Mouse (Mus musculus): Measurements from ENCODE around the gene Rbfox1. TPM values are rescaled to one million over a fixed set of nuclear protein-coding genes. Genes with fewer than 3 reads are reported as not detected.

Rbfox1 gene
- total RNA-seq, 2 experiments from 2014 or later: 120 to 127 TPM

DNA sequence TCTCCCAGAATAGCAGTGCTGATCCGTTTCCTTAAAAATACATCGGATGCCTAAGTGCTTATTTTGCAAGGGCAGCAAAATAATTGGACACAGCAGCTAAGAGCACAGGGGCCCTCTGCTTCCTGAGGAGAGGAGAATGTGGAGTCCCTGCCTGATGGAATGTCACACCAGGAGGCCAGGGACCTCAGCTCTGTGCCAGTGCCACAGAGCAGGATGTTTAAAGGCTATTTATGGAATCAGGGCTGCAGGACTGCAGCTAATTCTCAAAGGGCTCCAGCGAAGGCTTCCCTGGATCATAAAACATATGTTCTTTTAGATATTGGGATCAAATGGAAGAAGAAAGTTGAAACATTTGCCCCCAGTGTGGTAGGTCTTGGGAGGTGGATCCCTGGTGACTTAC, 201.0 kb downstream of the Rbfox1 start:
- intact Hi-C loops (cut with DNase I; ENCODE audit: low total_unique reads): no loop called here
- no peak for DNase-seq

DNA sequence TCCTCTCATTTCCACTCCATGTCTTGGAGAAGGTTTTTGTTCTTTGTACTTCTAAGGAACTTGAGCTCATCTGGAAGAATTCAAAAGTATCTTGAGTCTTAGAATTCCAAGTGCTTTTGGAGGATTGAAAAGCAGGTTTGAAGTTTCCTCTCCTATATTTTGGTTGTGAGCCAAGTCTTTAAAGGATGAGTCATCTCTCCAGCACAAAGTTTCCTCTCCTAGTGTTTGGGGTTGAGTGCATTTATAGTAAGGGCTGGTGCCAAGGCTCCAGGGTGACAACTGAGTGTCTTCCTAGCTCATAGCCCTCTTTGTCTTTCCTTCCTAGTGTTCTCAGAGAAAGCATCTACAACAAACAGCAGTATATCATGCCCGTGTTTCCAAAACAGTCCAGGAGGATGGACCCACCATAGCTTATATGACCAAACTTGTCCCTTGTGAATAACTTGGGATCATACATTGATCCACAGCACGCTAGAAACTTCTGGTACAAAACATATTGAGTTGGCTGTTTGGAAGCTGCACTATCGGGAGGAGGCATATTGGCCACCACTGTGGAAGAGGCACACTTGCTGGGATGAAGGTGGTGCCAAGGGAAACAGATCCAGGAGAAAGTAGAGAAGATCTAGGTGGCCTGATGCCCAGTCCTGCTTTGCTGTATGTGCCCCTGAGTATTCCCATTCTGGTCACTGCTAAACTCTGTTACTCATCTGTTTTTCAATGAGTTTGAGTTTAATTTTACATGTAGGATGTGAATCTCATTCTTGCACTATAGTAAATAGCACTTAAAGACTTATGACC, 206.4 kb downstream of the Rbfox1 start:
- no peak for DNase-seq
- intact Hi-C loops (cut with DNase I; ENCODE audit: low total_unique reads): no loop called here

GRCm38 (mm10) chr16:6095604-6096372, 210.6 kb downstream of the Rbfox1 start:
- intact Hi-C loops (cut with DNase I; ENCODE audit: low total_unique reads): no loop called here
- DNase-seq: no peak

GRCm38 (mm10) chr16:6097244-6098040, 212.3 kb downstream of the Rbfox1 start:
- intact Hi-C loops (cut with DNase I; ENCODE audit: low total_unique reads): no loop called here
- DNase-seq: no peak

- no peak for DNase-seq
- intact Hi-C loops (cut with DNase I; ENCODE audit: low total_unique reads): no loop called here
Observed at GRCm38 (mm10) chr16:6098116-6098515, 213.0 kb downstream of the Rbfox1 start.

GRCm38 (mm10) chr16:6099598-6099997, 214.4 kb downstream of the Rbfox1 start:
- no peak for DNase-seq
- intact Hi-C loops (cut with DNase I; ENCODE audit: low total_unique reads): no loop called here

DNA sequence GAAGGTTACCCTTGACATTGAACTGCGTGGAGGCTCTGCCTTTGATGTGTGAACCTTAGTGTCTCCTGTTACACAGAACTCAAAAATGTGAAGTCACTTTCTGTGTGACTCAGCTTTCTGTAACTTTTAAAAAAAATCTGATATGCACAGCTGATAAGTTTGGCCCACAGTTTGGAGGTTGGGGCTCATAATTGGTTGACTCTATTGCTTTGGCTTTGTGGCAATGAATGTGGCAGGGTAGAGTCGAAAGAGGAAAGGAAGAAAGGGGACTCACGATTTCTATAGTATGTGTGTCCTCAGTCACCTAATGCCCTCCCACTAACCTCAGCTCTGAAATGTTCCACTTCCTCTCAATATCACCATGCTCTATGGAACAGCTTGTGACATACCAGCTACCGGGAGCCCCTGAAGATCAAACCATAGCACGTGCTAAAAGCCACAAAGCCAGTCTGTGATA, 215.3 kb downstream of the Rbfox1 start:
- intact Hi-C loops (cut with DNase I; ENCODE audit: low total_unique reads): no loop called here
- no peak for DNase-seq

- intact Hi-C loops (cut with DNase I; ENCODE audit: low total_unique reads): no loop called here
- DNase-seq: no peak
Observed at GRCm38 (mm10) chr16:6103713-6104112, 218.6 kb downstream of the Rbfox1 start.

GRCm38 (mm10) chr16:6110121-6110520, 225.0 kb downstream of the Rbfox1 start:
- intact Hi-C loops (cut with DNase I; ENCODE audit: low total_unique reads): no loop called here
- no peak for DNase-seq

DNA sequence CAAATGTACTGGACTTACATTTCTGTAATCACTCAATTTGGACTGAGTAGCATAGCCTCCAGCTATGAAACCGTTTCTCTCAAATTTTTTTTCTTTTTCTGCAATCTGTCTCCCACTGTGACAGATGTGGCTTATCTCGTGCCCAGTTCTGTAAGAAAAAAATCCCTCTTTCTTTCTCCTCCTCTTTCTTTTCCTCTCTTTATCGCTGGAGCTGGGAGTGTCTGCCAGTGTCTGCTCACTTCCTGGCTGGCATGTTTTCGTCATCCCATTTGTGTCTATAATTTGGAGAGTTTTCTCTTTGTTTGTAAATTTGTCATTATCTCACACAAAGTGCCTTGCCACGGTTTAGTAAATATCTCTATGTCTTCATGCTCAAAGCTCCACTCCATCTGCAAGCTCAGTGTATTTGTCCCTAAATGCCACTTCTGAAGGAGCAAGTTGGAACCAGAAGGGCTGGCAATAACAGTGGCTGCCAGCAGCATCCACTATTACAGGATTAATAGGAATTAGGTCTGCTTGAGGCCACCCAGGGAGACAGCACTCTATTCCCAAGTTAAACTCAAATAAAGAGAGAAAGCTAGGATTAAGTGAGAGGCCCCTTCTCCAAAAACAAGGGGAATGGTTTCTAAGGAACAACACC, 228.8 kb downstream of the Rbfox1 start:
- intact Hi-C loops (cut with DNase I; ENCODE audit: low total_unique reads): no loop called here
- DNase-seq: no peak

DNA sequence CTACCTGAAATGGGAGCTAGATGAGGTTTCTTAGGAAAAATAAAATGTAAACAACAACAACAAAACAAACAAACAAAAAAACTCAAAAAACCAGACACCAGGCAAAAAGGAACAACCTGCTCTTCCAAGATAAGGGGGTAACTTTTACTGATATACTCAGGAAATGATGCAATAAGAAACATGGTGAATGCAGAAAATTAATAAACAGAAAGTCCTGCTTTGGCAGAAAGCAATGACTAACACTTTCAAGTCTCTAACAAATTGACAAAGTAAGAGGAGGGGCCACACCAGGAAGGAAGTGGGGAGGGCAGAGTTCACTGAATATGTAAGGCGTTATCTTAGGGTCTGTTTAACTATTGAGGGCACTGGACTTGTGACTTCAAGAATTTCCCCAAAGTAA, 234.3 kb downstream of the Rbfox1 start:
- intact Hi-C loops (cut with DNase I; ENCODE audit: low total_unique reads): no loop called here
- no peak for DNase-seq

GRCm38 (mm10) chr16:6121232-6121631, 236.1 kb downstream of the Rbfox1 start:
- intact Hi-C loops (cut with DNase I; ENCODE audit: low total_unique reads): no loop called here
- DNase-seq: no peak

GRCm38 (mm10) chr16:6122859-6123258, 237.7 kb downstream of the Rbfox1 start:
- DNase-seq: no peak
- intact Hi-C loops (cut with DNase I; ENCODE audit: low total_unique reads): no loop called here

DNA sequence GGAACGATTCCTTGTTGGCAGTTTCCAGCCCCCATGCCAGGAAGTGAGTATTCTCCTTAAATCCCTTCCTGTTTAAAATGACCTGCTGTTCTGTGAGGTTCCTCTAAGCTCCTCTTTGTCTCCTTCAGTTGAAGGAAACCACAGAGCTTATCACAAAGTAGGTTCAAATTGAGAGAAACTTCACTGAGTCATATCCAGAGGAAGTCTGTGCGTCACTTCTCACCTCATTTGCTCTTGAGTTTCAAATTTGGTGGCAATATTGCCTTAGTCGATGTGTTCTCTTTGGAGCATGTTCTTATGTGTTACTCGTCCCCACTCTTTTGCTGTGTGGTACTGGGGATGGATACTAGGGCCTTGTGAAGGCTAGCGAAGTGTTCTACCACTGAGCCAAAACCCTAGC, 243.2 kb downstream of the Rbfox1 start:
- no peak for DNase-seq
- intact Hi-C loops (cut with DNase I; ENCODE audit: low total_unique reads): no loop called here

DNA sequence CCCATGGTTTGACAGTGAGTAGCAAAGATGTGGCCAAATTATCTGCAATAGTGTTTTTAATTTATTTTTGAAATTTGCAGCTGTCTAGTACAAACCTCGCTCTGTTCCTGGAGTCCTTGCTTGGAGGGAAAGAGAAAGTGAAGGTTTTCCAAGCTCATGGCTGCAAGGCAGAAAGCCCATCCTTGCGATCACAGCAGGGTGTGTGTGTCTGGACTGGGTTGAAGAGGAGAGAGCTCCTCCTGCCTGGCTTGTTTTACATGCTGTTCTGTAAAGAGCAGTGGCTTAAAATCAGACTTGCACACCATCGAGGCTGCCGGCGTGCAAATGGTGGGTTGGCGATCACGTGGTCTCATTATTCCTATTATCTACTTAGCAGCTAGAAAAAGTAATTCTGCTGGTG, 249.9 kb downstream of the Rbfox1 start:
- DNase-seq: no peak
- intact Hi-C loops (cut with DNase I; ENCODE audit: low total_unique reads): no loop called here

GRCm38 (mm10) chr16:6139432-6139831, 254.3 kb downstream of the Rbfox1 start:
- DNase-seq: no peak
- intact Hi-C loops (cut with DNase I; ENCODE audit: low total_unique reads): no loop called here

DNA sequence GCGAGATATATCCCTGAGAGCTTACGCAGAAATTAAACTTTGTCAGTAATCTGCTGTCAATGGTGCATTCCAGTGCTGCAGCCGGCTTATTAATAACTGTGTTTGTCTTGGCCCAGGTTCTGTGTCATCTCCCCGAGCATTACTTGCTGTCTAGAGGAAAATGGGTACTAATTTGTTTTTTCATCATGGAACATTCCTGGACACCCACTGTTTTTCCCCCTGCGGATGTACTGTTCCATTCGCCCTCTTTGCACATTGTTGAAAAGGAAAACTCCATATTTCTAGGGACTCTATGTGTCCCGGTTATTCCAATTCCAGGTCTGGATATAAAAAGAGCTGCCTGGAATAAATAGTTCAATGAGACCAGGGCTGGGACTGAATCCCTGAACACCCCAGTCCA, 262.8 kb downstream of the Rbfox1 start:
- no peak for DNase-seq
- intact Hi-C loops (cut with DNase I; ENCODE audit: low total_unique reads): no loop called here

DNA sequence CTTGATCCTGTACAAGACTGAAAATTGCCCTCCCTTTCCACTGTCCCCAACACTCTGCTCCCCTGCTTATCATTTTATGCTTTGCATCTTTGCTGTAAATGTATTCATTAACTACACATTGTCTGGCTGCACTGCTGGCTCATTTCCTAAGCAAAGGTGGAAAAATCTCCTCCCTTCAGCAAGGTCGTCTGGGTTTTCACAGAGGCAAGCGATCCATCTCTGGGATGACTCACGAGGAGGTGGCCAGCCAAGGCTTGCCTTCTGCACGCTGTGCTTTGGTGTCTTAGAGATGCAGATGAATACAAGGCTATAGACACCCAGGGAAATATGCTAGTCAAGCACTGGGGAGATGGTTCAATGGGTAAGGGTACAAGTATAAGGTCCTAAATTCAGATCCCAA, 264.2 kb downstream of the Rbfox1 start:
- DNase-seq: no peak

DNA sequence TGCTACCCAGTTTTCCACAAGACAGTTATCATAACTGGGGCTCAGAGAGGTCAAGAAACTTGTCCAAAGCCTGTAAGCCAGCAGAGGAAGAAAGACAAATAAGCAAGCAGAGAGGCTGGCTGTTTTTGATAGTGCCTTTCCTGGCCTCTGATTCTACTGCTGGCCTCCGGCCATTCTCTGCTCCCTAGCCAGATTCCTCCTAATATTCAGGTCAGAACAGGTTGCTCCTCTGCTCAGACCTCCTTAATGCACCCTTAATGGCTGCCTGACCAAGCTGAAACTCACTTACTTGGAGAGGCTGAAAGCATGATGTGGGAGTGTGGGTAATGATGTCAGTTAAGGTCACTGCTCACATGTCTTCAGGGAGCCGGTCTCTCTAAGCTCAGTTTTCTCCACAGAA, 270.4 kb downstream of the Rbfox1 start:
- no peak for DNase-seq
- intact Hi-C loops (cut with DNase I; ENCODE audit: low total_unique reads): no loop called here

More for the DNA sequence above, 264.2 kb downstream of the Rbfox1 start:
- intact Hi-C loops (cut with DNase I; ENCODE audit: low total_unique reads): no loop called here

DNA sequence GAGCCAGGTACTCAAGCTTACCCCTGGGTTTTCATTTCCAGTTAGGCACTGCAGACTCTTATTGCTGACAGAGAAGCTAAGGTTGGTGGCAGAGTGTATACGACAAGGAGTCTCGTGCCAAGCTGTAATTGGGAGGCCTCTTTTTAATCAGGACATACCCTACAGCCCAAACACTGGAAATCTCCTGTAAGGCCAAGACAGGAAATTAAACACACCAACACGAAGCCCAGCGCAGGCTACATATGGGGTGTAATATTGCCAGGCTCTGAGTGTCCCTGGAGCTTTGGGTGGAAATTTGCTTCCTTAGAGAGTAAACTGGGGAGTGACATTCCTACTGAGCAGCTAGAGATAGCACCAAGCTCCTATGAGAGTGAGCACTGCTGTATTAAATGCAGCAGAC, 279.3 kb downstream of the Rbfox1 start:
- intact Hi-C loops (cut with DNase I; ENCODE audit: low total_unique reads): no loop called here
- no peak for DNase-seq
